Mouse (Mus musculus) thymus, postnatal 14 days (tissue): ENCODE data around the gene Olfr129.

ENCODE experiments used
- DNase-seq: peaks from one replicate; pipeline ENCODE4 v3.0.0; 2021

Gene Olfr129

GRCm38 (mm10) chr17:38059979-38060378 is at the start of gene Olfr129:
Gene Olfr129 (minus strand): TSS chr17:38060079.
- no peak for DNase-seq

GRCm38 (mm10) chr17:38088593-38088992 is 28.7 kb upstream of the Olfr129 start, which contains the start of gene Olfr131:
Gene Olfr131 (minus strand): TSS chr17:38088693.
- DNase-seq = no peak

- DNase-seq = no peak
Observed at GRCm38 (mm10) chr17:38082364-38082763, 22.5 kb upstream of the Olfr129 start.

- DNase-seq = no peak
Observed at GRCm38 (mm10) chr17:38063621-38064020, 3.7 kb upstream of the Olfr129 start, which contains the start of gene Olfr130. Gene Olfr130 (plus strand): TSS chr17:38063921.

GRCm38 (mm10) chr17:38026297-38026696 is 33.6 kb downstream of the Olfr129 start:
- DNase-seq = no peak

GRCm38 (mm10) chr17:38016341-38016740 is 43.5 kb downstream of the Olfr129 start:
- DNase-seq = no peak

- no peak for DNase-seq
Observed at GRCm38 (mm10) chr17:38004996-38005395, 54.9 kb downstream of the Olfr129 start.
